Mouse (Mus musculus) embryonic facial prominence, embryonic 12.5 days (tissue): Measurements from ENCODE around the gene Fcf1. TPM values are rescaled to one million over a fixed set of nuclear protein-coding genes. Genes with fewer than 3 reads are reported as not detected.
A peak's percentile ranks its signal among the peaks of the same experiment; 100 is the strongest.

ENCODE experiments used
- ATAC-seq: fragments of 200-750 bp; cut with Nextera tagmentation; 2 replicates; pipeline ENCODE4 v1.8.0; 2017; ENCODE audit not compliant: insufficient number of reproducible peaks, insufficient read depth, low FRiP score, low TSS enrichment
- H3K27ac ChIP-seq: fragments of 300-500 bp; sonication (generic); 2 replicates; pipeline ENCODE4 v1.5.1; 2016; ENCODE audit warnings: mild to moderate bottlenecking
- H3K27me3 ChIP-seq: fragments of 300-500 bp; sonication (generic); 2 replicates; pipeline ENCODE4 v1.6.1; 2016; ENCODE audit warnings: mild to moderate bottlenecking, moderate library complexity
- H3K36me3 ChIP-seq: fragments of 300-500 bp; sonication (generic); 2 replicates; pipeline ENCODE4 v1.6.1; 2016; ENCODE audit warnings: mild to moderate bottlenecking
- H3K4me1 ChIP-seq: fragments of 300-500 bp; sonication (generic); 2 replicates; pipeline ENCODE4 v1.6.1; 2016
- H3K4me2 ChIP-seq: fragments of 300-500 bp; sonication (generic); replicated peaks from 2 replicates; pipeline ENCODE4 v1.6.1; 2016; ENCODE audit warnings: mild to moderate bottlenecking, moderate library complexity
- H3K4me3 ChIP-seq: fragments of 300-500 bp; sonication (generic); 2 replicates; pipeline ENCODE4 v1.5.1; 2016; ENCODE audit warnings: mild to moderate bottlenecking
- H3K9ac ChIP-seq: fragments of 300-500 bp; sonication (generic); 2 replicates; pipeline ENCODE4 v1.6.1; 2016; ENCODE audit warnings: mild to moderate bottlenecking, moderate library complexity
- H3K9me3 ChIP-seq: fragments of 300-500 bp; sonication (generic); 2 replicates; pipeline ENCODE4 v1.6.1; 2016; ENCODE audit warnings: mild to moderate bottlenecking, moderate library complexity
- WGBS: fragments of 180-500 bp; shearing (Covaris S2); methylation state at CpG from one replicate; pipeline ENCODE4 v1.1.7; 2016; 5-methylcytosine and 5-hydroxymethylcytosine counted together
- polyA plus RNA-seq: library from polyadenylated mRNA; unstranded; fragments of >200 nt; fragmentation: Nextera tagmentation; extraction: Ambion mirVana; gene quantifications from 2 replicates; pipeline ENCODE4 v1.2.1, GENCODE M21; 2016

The Fcf1 gene
- polyA plus RNA-seq, 1 experiment from 2014 or later, result 142 TPM

GRCm38 (mm10) chr12:84969656-84970427, 855 bp upstream of the Fcf1 start:
- H3K27ac ChIP-seq, result no peak overlapping the region
- peaks cover 16% of the 10 kb centered on the region for H3K4me1 ChIP-seq

GRCm38 (mm10) chr12:84979264-84979862, 8.7 kb downstream of the Fcf1 start:
- Histone ChIP-seq H3K27me3 (no peaks in the 10 kb centered on the region), H3K9me3 (no peaks in the 10 kb centered on the region), H3K9ac (no peak overlapping the region), H3K36me3 (peaks cover 79% of the 10 kb centered on the region), H3K4me1 (no peaks in the 10 kb centered on the region), H3K4me2 (no peak overlapping the region), H3K27ac (no peak overlapping the region), H3K4me3 (no peak overlapping the region)
- WGBS, result 85% methylated on average over 2 of the region's 2 CpGs
- no peak for ATAC-seq

More at GRCm38 (mm10) chr12:84969656-84970427, 855 bp upstream of the Fcf1 start:
- H3K4me2 ChIP-seq, result peak overlapping the region; percentile 95
- no peak for ATAC-seq
- no peaks in the 10 kb centered on the region for H3K27me3 ChIP-seq
- WGBS, result 27% methylated on average over 15 of the region's 15 CpGs
- H3K4me3 ChIP-seq, result peak overlapping the region; percentile 91
- peak overlapping the region; percentile 84 for H3K9ac ChIP-seq
- H3K36me3 ChIP-seq, result peaks cover 21% of the 10 kb centered on the region
- no peaks in the 10 kb centered on the region for H3K9me3 ChIP-seq

- H3K27ac ChIP-seq, result no peak overlapping the region
- H3K36me3 ChIP-seq, result peaks cover 4% of the 10 kb centered on the region
- H3K4me1 ChIP-seq, result no peaks in the 10 kb centered on the region
- H3K4me2 ChIP-seq, result no peak overlapping the region
- no peak for ATAC-seq
- H3K9ac ChIP-seq, result no peak overlapping the region
- H3K9me3 ChIP-seq, result no peaks in the 10 kb centered on the region
- H3K27me3 ChIP-seq, result no peaks in the 10 kb centered on the region
- WGBS, result 67% methylated on average over 4 of the region's 4 CpGs
- no peak overlapping the region for H3K4me3 ChIP-seq
Measured at GRCm38 (mm10) chr12:84989456-84989855, 18.8 kb downstream of the Fcf1 start.

- Histone ChIP-seq H3K9me3 (no peaks in the 10 kb centered on the region), H3K4me3 (0 out of 2 replicates have a peak overlapping the region, but pooled peaks have one; percentile 90), H3K9ac (no peak overlapping the region), H3K27me3 (no peaks in the 10 kb centered on the region), H3K36me3 (no peaks in the 10 kb centered on the region), H3K4me2 (peak overlapping the region; percentile 32), H3K27ac (no peak overlapping the region), H3K4me1 (peaks cover 18% of the 10 kb centered on the region)
- ATAC-seq, result no peak
- 92% methylated on average over 9 of the region's 9 CpGs for WGBS
Measured at GRCm38 (mm10) chr12:84995112-84995761, 24.5 kb downstream of the Fcf1 start.

GRCm38 (mm10) chr12:84996083-84996496, 25.4 kb downstream of the Fcf1 start, which contains the start of gene Ylpm1:
Ylpm1 (plus strand) TSS chr12:84996321.
- Histone ChIP-seq H3K4me1 (peaks cover 18% of the 10 kb centered on the region), H3K4me2 (peak within 1 kb of the TSS; percentile 87), H3K27me3 (no peaks in the 10 kb centered on the region), H3K27ac (peak within 1 kb of the TSS; percentile 81), H3K4me3 (peak within 1 kb of the TSS; percentile 90), H3K36me3 (no peaks in the 10 kb centered on the region), H3K9me3 (no peaks in the 10 kb centered on the region), H3K9ac (peak within 1 kb of the TSS; percentile 95)
- under 1% methylated on average over 45 of the region's 45 CpGs for WGBS
- ATAC-seq, result peak; percentile 97

- H3K27me3 ChIP-seq, result no peaks in the 10 kb centered on the region
- H3K36me3 ChIP-seq, result no peaks in the 10 kb centered on the region
- peak overlapping the region; percentile 87 for H3K4me2 ChIP-seq
- peaks cover 18% of the 10 kb centered on the region for H3K4me1 ChIP-seq
- peak overlapping the region; percentile 81 for H3K27ac ChIP-seq
- peak; percentile 58 for ATAC-seq
- no peaks in the 10 kb centered on the region for H3K9me3 ChIP-seq
- H3K4me3 ChIP-seq, result peak overlapping the region; percentile 90
- peak overlapping the region; percentile 95 for H3K9ac ChIP-seq
- WGBS, result 1% methylated on average over 43 of the region's 44 CpGs
Measured at GRCm38 (mm10) chr12:84996501-84997398, 26.1 kb downstream of the Fcf1 start.

GRCm38 (mm10) chr12:84999053-84999452, 28.4 kb downstream of the Fcf1 start:
- Histone ChIP-seq H3K36me3 (peaks cover 13% of the 10 kb centered on the region; the same call in 1 of the 2 replicates), H3K4me1 (peaks cover 18% of the 10 kb centered on the region), H3K9me3 (no peaks in the 10 kb centered on the region), H3K27me3 (no peaks in the 10 kb centered on the region), H3K4me2 (peak overlapping the region; percentile 87), H3K27ac (no peak overlapping the region), H3K4me3 (peak overlapping the region; percentile 90), H3K9ac (no peak overlapping the region)
- ATAC-seq, result no peak

- Histone ChIP-seq H3K27ac (no peak overlapping the region), H3K9me3 (no peaks in the 10 kb centered on the region), H3K4me1 (no peaks in the 10 kb centered on the region), H3K9ac (no peak overlapping the region), H3K36me3 (peaks cover 19% of the 10 kb centered on the region; the same call in 1 of the 2 replicates), H3K27me3 (no peaks in the 10 kb centered on the region), H3K4me2 (no peak overlapping the region), H3K4me3 (no peak overlapping the region)
- ATAC-seq, result no peak
- WGBS, result 91% methylated on average over 1 of the region's 1 CpGs
Measured at GRCm38 (mm10) chr12:85006206-85006605, 35.5 kb downstream of the Fcf1 start.

- Histone ChIP-seq H3K9me3 (no peaks in the 10 kb centered on the region), H3K4me3 (no peak overlapping the region), H3K27ac (no peak overlapping the region), H3K4me2 (no peak overlapping the region), H3K36me3 (peaks cover 19% of the 10 kb centered on the region; the same call in 1 of the 2 replicates), H3K4me1 (no peaks in the 10 kb centered on the region), H3K9ac (no peak overlapping the region), H3K27me3 (no peaks in the 10 kb centered on the region)
- no peak for ATAC-seq
Measured at GRCm38 (mm10) chr12:85007021-85007420, 36.3 kb downstream of the Fcf1 start.

- no peak for ATAC-seq
- Histone ChIP-seq H3K27ac (no peak overlapping the region), H3K9ac (no peak overlapping the region), H3K4me2 (no peak overlapping the region), H3K9me3 (no peaks in the 10 kb centered on the region), H3K4me1 (no peaks in the 10 kb centered on the region), H3K27me3 (no peaks in the 10 kb centered on the region), H3K4me3 (no peak overlapping the region), H3K36me3 (peaks cover 28% of the 10 kb centered on the region)
- WGBS, result 71% methylated on average over 1 of the region's 1 CpGs
Measured at GRCm38 (mm10) chr12:85009776-85010175, 39.1 kb downstream of the Fcf1 start.

- Histone ChIP-seq H3K4me3 (no peak overlapping the region), H3K9me3 (no peaks in the 10 kb centered on the region), H3K27me3 (no peaks in the 10 kb centered on the region), H3K9ac (no peak overlapping the region), H3K27ac (no peak overlapping the region), H3K4me2 (no peak overlapping the region), H3K36me3 (peaks cover 30% of the 10 kb centered on the region), H3K4me1 (no peaks in the 10 kb centered on the region)
- 88% methylated on average over 2 of the region's 2 CpGs for WGBS
- ATAC-seq, result no peak
Measured at GRCm38 (mm10) chr12:85010541-85010940, 39.8 kb downstream of the Fcf1 start.
